Comparison of ENCODE assay signal across 18 mouse cellular contexts in the genomic region with DNA sequence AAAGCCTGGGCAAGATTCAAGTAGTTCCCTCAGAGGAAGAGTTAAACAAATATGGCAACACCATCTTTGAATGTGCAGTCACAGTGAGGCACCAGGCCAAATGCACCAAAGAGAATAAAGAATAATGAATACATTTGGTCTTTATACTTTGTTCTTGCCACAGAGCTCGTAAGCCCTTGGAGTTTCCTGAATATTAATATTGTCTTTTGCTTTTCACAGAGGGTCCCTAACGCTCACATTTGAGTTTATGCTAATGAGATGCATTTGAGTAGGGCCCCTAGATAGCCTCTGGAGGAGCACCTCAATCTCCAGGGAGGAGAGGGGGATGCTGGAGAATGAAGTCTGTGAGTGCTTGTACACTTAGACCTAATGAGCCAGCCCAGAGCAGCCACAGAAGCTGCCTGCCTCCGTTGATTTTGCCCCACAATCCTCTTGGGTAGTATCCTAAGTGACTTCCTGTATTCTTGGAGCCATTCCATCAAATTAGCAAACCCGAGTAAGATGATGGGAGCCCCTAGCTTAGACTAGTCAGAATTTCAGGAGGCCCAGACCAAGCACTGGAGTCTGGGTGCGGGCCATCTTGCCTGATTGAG.
DNase-seq lines count a peak whose midpoint lies in the region; ATAC-seq lines count a peak whose summit lies in the region.
"Had no signal": no experiment of that assay in that cellular context is flagged by ENCODE, and none has a peak within 500 bp of the region (broad histone marks: within the 10 kb centered on the region; RNA-seq: fewer than 3 reads in every experiment).

No protein-coding gene starts in this region.

- ATAC-seq in kidney, embryonic 14.5 days (ENCODE audit: low FRiP score, low TSS enrichment) = no peak
- ATAC-seq in forebrain, embryonic 16.5 days = peak; percentile 84
- no peak for ATAC-seq in hindbrain, embryonic 14.5 days (ENCODE audit: low FRiP score)
- ATAC-seq in midbrain, embryonic 15.5 days (replicated peaks) = peak; percentile 67
- ATAC-seq: Patski had no signal

- H3K27ac ChIP-seq in kidney, embryonic 14.5 days (ENCODE audit: low read depth, low read length) = peak overlapping the region; percentile 62; the same call in 1 of the 2 replicates
- H3K27ac ChIP-seq in forebrain, embryonic 16.5 days (ENCODE audit: low read length) = peak overlapping the region; percentile 68
- H3K27ac ChIP-seq in hindbrain, embryonic 14.5 days = peak overlapping the region; percentile 9; the same call in 1 of the 2 replicates
- peak overlapping the region; percentile 60 for H3K27ac ChIP-seq in midbrain, embryonic 15.5 days
- H3K27ac ChIP-seq: embryonic facial prominence, embryonic 13.5 days; liver, embryonic 14.5 days; lung, embryonic 15.5 days had no signal

- H3K27me3 ChIP-seq in kidney, embryonic 14.5 days (ENCODE audit: control insufficient read depth, insufficient read depth, low read length) = no peaks in the 10 kb centered on the region
- no peaks in the 10 kb centered on the region for H3K27me3 ChIP-seq in forebrain, embryonic 16.5 days (replicated peaks; ENCODE audit: control insufficient read depth, insufficient read depth, low read length)
- H3K27me3 ChIP-seq in hindbrain, embryonic 14.5 days (ENCODE audit: control insufficient read depth, insufficient read depth, low read length) = no peaks in the 10 kb centered on the region
- H3K27me3 ChIP-seq in midbrain, embryonic 15.5 days (replicated peaks) = no peaks in the 10 kb centered on the region
- H3K27me3 ChIP-seq: embryonic facial prominence, embryonic 13.5 days; lung, embryonic 15.5 days; Patski had no signal

- H3K4me2 ChIP-seq in kidney, embryonic 14.5 days (replicated peaks; ENCODE audit: low read depth, low read length) = no peak overlapping the region
- H3K4me2 ChIP-seq in forebrain, embryonic 16.5 days (ENCODE audit: low read length) = no peak overlapping the region
- no peak overlapping the region for H3K4me2 ChIP-seq in hindbrain, embryonic 14.5 days (replicated peaks)
- H3K4me2 ChIP-seq in midbrain, embryonic 15.5 days = no peak overlapping the region
- H3K4me2 ChIP-seq: embryonic facial prominence, embryonic 13.5 days; lung, embryonic 15.5 days had no signal

- no peak overlapping the region for H3K4me3 ChIP-seq in kidney, embryonic 14.5 days (ENCODE audit: low read length)
- H3K4me3 ChIP-seq in forebrain, embryonic 16.5 days (replicated peaks; ENCODE audit: low read length) = no peak overlapping the region
- H3K4me3 ChIP-seq in hindbrain, embryonic 14.5 days (replicated peaks; ENCODE audit: low read length) = no peak overlapping the region
- no peak overlapping the region for H3K4me3 ChIP-seq in midbrain, embryonic 15.5 days
- H3K4me3 ChIP-seq: embryonic facial prominence, embryonic 13.5 days; lung, embryonic 15.5 days had no signal

- H3K9me3 ChIP-seq in kidney, embryonic 14.5 days (ENCODE audit: control insufficient read depth, low read length) = no peaks in the 10 kb centered on the region
- no peaks in the 10 kb centered on the region for H3K9me3 ChIP-seq in forebrain, embryonic 16.5 days (ENCODE audit: control insufficient read depth, low read length)
- H3K9me3 ChIP-seq in hindbrain, embryonic 14.5 days (ENCODE audit: control insufficient read depth, low read length) = no peaks in the 10 kb centered on the region
- H3K9me3 ChIP-seq in midbrain, embryonic 15.5 days = no peaks in the 10 kb centered on the region; the same call in 1 of the 2 replicates
- H3K9me3 ChIP-seq: embryonic facial prominence, embryonic 13.5 days; lung, embryonic 15.5 days had no signal

- 61% methylated on average over 5 of the region's 5 CpGs for WGBS in kidney, embryonic 14.5 days
- 27% methylated on average over 5 of the region's 5 CpGs for WGBS in forebrain, embryonic 16.5 days
- WGBS in hindbrain, embryonic 14.5 days = 47% methylated on average over 5 of the region's 5 CpGs
- WGBS in midbrain, embryonic 15.5 days = 40% methylated on average over 5 of the region's 5 CpGs

- H3K9ac ChIP-seq in kidney, embryonic 14.5 days (ENCODE audit: low read depth, low read length) = no peak overlapping the region
- H3K9ac ChIP-seq in forebrain, embryonic 16.5 days (replicated peaks; ENCODE audit: low read depth, low read length) = no peak overlapping the region
- no peak overlapping the region for H3K9ac ChIP-seq in hindbrain, embryonic 14.5 days
- H3K9ac ChIP-seq in midbrain, embryonic 15.5 days = no peak overlapping the region
- H3K9ac ChIP-seq: embryonic facial prominence, embryonic 13.5 days; liver, embryonic 14.5 days; lung, embryonic 15.5 days had no signal

- no peak for DNase-seq in kidney, postnatal 25 days
- no peak for DNase-seq in hindbrain, embryonic 14.5 days (ENCODE audit: low spot score)
- no peak for DNase-seq in ovary, postnatal 14 days (ENCODE audit: low spot score)
- no peak for DNase-seq in right cerebral cortex, adult 2 months (ENCODE audit: low spot score in 2 of 2)
- DNase-seq: adrenal gland, postnatal 10 days; cerebellum, adult 9-11 months; gastrocnemius, postnatal 14 days; kidney, adult 2 months; layer of hippocampus, postnatal 36 days; lung, postnatal 4 days; thymus, postnatal 36 days had no signal

- H3K36me3 ChIP-seq in kidney, embryonic 14.5 days (ENCODE audit: control insufficient read depth, insufficient read depth, low read length) = no peaks in the 10 kb centered on the region
- H3K36me3 ChIP-seq in forebrain, embryonic 16.5 days (ENCODE audit: control insufficient read depth, insufficient read depth) = no peaks in the 10 kb centered on the region
- H3K36me3 ChIP-seq in hindbrain, embryonic 14.5 days (replicated peaks; ENCODE audit: control insufficient read depth, insufficient read depth) = no peaks in the 10 kb centered on the region
- H3K36me3 ChIP-seq in midbrain, embryonic 15.5 days (replicated peaks) = no peaks in the 10 kb centered on the region
- H3K36me3 ChIP-seq: embryonic facial prominence, embryonic 13.5 days; lung, embryonic 15.5 days had no signal

- no peaks in the 10 kb centered on the region for H3K4me1 ChIP-seq in kidney, embryonic 14.5 days (ENCODE audit: control insufficient read depth, insufficient read depth, low read length)
- peaks cover 7% of the 10 kb centered on the region for H3K4me1 ChIP-seq in forebrain, embryonic 16.5 days (replicated peaks; ENCODE audit: control insufficient read depth, insufficient read depth, low read length)
- H3K4me1 ChIP-seq in hindbrain, embryonic 14.5 days (replicated peaks; ENCODE audit: control insufficient read depth, insufficient read depth, low read length) = peaks cover 11% of the 10 kb centered on the region; the same call in 1 of the 2 replicates
- H3K4me1 ChIP-seq in midbrain, embryonic 15.5 days = peaks cover 17% of the 10 kb centered on the region
- H3K4me1 ChIP-seq: lung, embryonic 15.5 days had no signal

Comparison
In these comparisons a context has a peak if more than half of its experiments do, and no peak if none do; other contexts are left out.
1. ATAC-seq: peak in forebrain, embryonic 16.5 days (single experiment) and midbrain, embryonic 15.5 days (single experiment); none in kidney, embryonic 14.5 days (single experiment) and hindbrain, embryonic 14.5 days (single experiment).
2. H3K27ac ChIP-seq: peak in every context shown above with its lines; median percentile 68 in forebrain, embryonic 16.5 days; 62 in kidney, embryonic 14.5 days; 60 in midbrain, embryonic 15.5 days; 9 in hindbrain, embryonic 14.5 days.